Mouse (Mus musculus) bone marrow, adult 2 months (tissue): Measurements from ENCODE around the gene Ndufaf2.

Experiments
- CTCF ChIP-seq: fragments of 200-500 bp; IDR thresholded peaks from 2 replicates; pipeline ENCODE4 v1.5.1; 2011; ENCODE audit warnings: low read length, control low read depth; ENCODE audit not compliant: control insufficient read depth, insufficient read depth
- POLR2A ChIP-seq: fragments of 200-500 bp; IDR thresholded peaks from 2 replicates; pipeline ENCODE4 v1.6.1; 2011; ENCODE audit warnings: low read depth, mild to moderate bottlenecking, control low read depth, low read length, borderline replicate concordance; ENCODE audit not compliant: control insufficient read depth

GRCm38 (mm10) chr13:108114257-108114656 lies 44.2 kb downstream of the Ndufaf2 start:
- TF ChIP-seq CTCF = no peak
- TF ChIP-seq POLR2A = no peak
